7 mouse cellular contexts compared by ENCODE assay signal in the genomic region with DNA sequence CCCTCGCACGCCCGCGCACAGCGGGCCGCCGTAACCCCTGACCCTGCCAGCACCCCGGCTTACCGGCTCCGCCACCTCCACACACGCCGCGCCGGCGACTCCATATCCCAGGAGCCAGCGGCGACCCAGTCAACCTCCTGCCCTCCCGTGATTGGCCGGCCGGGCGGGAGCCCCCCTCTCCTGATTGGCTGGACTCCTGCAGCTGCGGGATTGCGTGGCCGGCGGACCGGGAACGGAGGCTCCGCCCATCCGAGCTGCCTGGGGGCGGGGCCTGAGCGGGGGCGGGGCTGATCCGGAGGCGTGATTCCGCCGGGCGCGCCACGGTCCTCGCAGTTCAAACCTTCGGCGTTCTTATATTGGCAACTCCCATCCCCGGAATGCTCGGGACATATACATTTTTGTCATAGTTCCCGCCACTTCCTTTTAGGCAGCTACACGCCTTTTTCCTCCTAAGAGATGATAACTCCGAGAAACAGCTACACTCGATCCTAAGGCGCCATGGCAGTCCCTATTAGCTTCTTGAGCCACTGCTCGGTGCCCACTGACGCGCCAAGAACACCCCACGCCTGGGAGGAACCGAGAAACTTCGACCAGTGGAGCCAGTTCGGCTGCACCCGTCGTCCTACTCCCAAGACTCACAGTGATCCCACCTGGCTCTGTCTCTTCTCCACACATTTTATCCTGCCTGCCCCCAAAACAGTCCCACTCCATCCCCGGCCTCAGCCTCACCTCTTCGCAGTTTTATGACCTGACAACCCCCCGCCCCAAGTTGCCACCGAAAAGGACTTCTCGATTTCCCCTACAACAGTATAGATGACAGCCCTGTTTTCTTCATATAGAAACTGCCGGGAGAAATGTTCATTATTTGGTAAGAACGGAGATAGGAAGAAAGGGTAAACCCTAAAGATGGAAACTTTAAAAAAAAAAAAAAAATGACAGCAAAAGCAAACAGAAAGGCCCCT. TPM values are rescaled to one million over a fixed set of nuclear protein-coding genes. Genes with fewer than 3 reads are reported as not detected.
A peak's percentile ranks its signal among the peaks of the same experiment; 100 is the strongest.
DNase-seq lines count a peak whose midpoint lies in the region; ATAC-seq and TF ChIP-seq lines count a peak whose summit lies in the region.

No protein-coding gene starts in this region.

- H3K4me1 ChIP-seq in embryonic facial prominence, embryonic 11.5 days (ENCODE audit: control insufficient read depth, insufficient read depth, low read length) = peaks cover 3% of the 10 kb centered on the region; the same call in 1 of the 2 replicates
- peaks cover 26% of the 10 kb centered on the region; the same call in 1 of the 2 replicates for H3K4me1 ChIP-seq in kidney, adult 2 months (ENCODE audit: control insufficient read depth, insufficient read depth, low read length)
- H3K4me1 ChIP-seq in limb, embryonic 12.5 days (replicated peaks) = peaks cover 49% of the 10 kb centered on the region
- peaks cover 44% of the 10 kb centered on the region for H3K4me1 ChIP-seq in midbrain, embryonic 15.5 days
- H3K4me1 ChIP-seq in spleen, adult 2 months (ENCODE audit: control insufficient read depth, insufficient read depth, insufficient read length) = peaks cover 14% of the 10 kb centered on the region; the same call in 1 of the 2 replicates

- TF ChIP-seq POLR2A in kidney, adult 2 months (IDR thresholded peaks at IDR 0.05; ENCODE audit: low read depth, low read length) = peak; percentile 82
- TF ChIP-seq POLR2A in spleen, adult 2 months (IDR thresholded peaks at IDR 0.05; ENCODE audit: low read depth, low read length) = peak; percentile 71

- H3K4me3 ChIP-seq in embryonic facial prominence, embryonic 11.5 days (ENCODE audit: low read depth, low read length) = peak overlapping the region; percentile 98
- H3K4me3 ChIP-seq in kidney, adult 2 months (ENCODE audit: insufficient read depth, low read depth, low read length) = peak overlapping the region; percentile 64
- H3K4me3 ChIP-seq in limb, embryonic 12.5 days (replicated peaks) = peak overlapping the region; percentile 95
- H3K4me3 ChIP-seq in midbrain, embryonic 15.5 days = peak overlapping the region; percentile 97
- H3K4me3 ChIP-seq in spleen, adult 2 months (ENCODE audit: extremely low read depth, insufficient read depth, insufficient read length) = peak overlapping the region; percentile 87

- H3K36me3 ChIP-seq in embryonic facial prominence, embryonic 11.5 days (replicated peaks; ENCODE audit: control insufficient read depth, insufficient read depth, low read depth, low read length) = no peaks in the 10 kb centered on the region
- no peaks in the 10 kb centered on the region for H3K36me3 ChIP-seq in kidney, adult 2 months (ENCODE audit: control insufficient read depth, insufficient read depth, low read length)
- H3K36me3 ChIP-seq in limb, embryonic 12.5 days = no peaks in the 10 kb centered on the region
- H3K36me3 ChIP-seq in midbrain, embryonic 15.5 days (replicated peaks) = no peaks in the 10 kb centered on the region
- H3K36me3 ChIP-seq in spleen, adult 2 months (ENCODE audit: control insufficient read depth, insufficient read depth, low read length) = no peaks in the 10 kb centered on the region

- TF ChIP-seq CTCF in kidney, adult 2 months (conservative IDR thresholded peaks at IDR 0.05; ENCODE audit: insufficient read depth, insufficient read length, low read depth, low read length) = no peak
- no peak for TF ChIP-seq CTCF in spleen, adult 2 months (IDR thresholded peaks at IDR 0.05; ENCODE audit: extremely low read depth, insufficient read depth, insufficient read length, insufficient replicate concordance)

- peak; percentile 95 for ATAC-seq in embryonic facial prominence, embryonic 11.5 days (replicated peaks; ENCODE audit: insufficient number of reproducible peaks, low FRiP score, low TSS enrichment, low read depth)
- peak; percentile 94 for ATAC-seq in limb, embryonic 12.5 days (ENCODE audit: insufficient number of reproducible peaks, insufficient read depth, low FRiP score, low TSS enrichment, low read depth)
- peak; percentile 97 for ATAC-seq in midbrain, embryonic 15.5 days (replicated peaks)

- no peaks in the 10 kb centered on the region for H3K9me3 ChIP-seq in embryonic facial prominence, embryonic 11.5 days (replicated peaks; ENCODE audit: control insufficient read depth, low read length)
- H3K9me3 ChIP-seq in limb, embryonic 12.5 days = 0 out of 2 replicates have a peak, but pooled peaks cover 5% of the 10 kb centered on the region
- no peaks in the 10 kb centered on the region for H3K9me3 ChIP-seq in midbrain, embryonic 15.5 days

- peak overlapping the region; percentile 90 for H3K4me2 ChIP-seq in embryonic facial prominence, embryonic 11.5 days (ENCODE audit: low read depth, low read length)
- H3K4me2 ChIP-seq in limb, embryonic 12.5 days = peak overlapping the region; percentile 93
- H3K4me2 ChIP-seq in midbrain, embryonic 15.5 days = peak overlapping the region; percentile 94

- H3K27me3 ChIP-seq in embryonic facial prominence, embryonic 11.5 days (ENCODE audit: control insufficient read depth, insufficient read depth, low read length) = no peaks in the 10 kb centered on the region; the same call in 1 of the 2 replicates
- no peaks in the 10 kb centered on the region for H3K27me3 ChIP-seq in kidney, adult 2 months (replicated peaks; ENCODE audit: control insufficient read depth, insufficient read depth, low read length)
- peaks cover 8% of the 10 kb centered on the region for H3K27me3 ChIP-seq in limb, embryonic 12.5 days
- peaks cover 27% of the 10 kb centered on the region for H3K27me3 ChIP-seq in midbrain, embryonic 15.5 days (replicated peaks)
- 0 out of 2 replicates have a peak, but pooled peaks cover 2% of the 10 kb centered on the region for H3K27me3 ChIP-seq in spleen, adult 2 months (ENCODE audit: control insufficient read depth, insufficient read depth, low read length)

- WGBS in embryonic facial prominence, embryonic 11.5 days = 1% methylated on average over 58 of the region's 65 CpGs
- 1% methylated on average over 65 of the region's 65 CpGs for WGBS in kidney, adult 2 months
- under 1% methylated on average over 57 of the region's 65 CpGs for WGBS in limb, embryonic 12.5 days
- WGBS in midbrain, embryonic 15.5 days = 1% methylated on average over 65 of the region's 65 CpGs
- WGBS in spleen, adult 2 months = under 1% methylated on average over 63 of the region's 65 CpGs

- DNase-seq in adrenal gland, postnatal 14 days = peak; percentile 99
- peak; percentile 95 for DNase-seq in embryonic facial prominence, embryonic 11.5 days (ENCODE audit: low spot score)
- DNase-seq in heart, adult 18-20 months = peak; percentile 96 to 98
- DNase-seq in kidney, adult 2 months = peak; percentile 98
- DNase-seq in spleen, adult 2 months (ENCODE audit: low read depth in 1 of 2, low spot score in 2 of 2) = peak; percentile 65 to 91

- H3K9ac ChIP-seq in embryonic facial prominence, embryonic 11.5 days (replicated peaks; ENCODE audit: low read length) = peak overlapping the region; percentile 94
- peak overlapping the region; percentile 91 for H3K9ac ChIP-seq in limb, embryonic 12.5 days (replicated peaks)
- peak overlapping the region; percentile 86 for H3K9ac ChIP-seq in midbrain, embryonic 15.5 days

- no peak overlapping the region for H3K27ac ChIP-seq in embryonic facial prominence, embryonic 11.5 days (replicated peaks; ENCODE audit: low read depth, low read length)
- peak overlapping the region; percentile 48 for H3K27ac ChIP-seq in kidney, adult 2 months (ENCODE audit: insufficient read depth, low read depth, low read length)
- 0 out of 2 replicates have a peak overlapping the region, but pooled peaks have one; percentile 45 for H3K27ac ChIP-seq in limb, embryonic 12.5 days
- peak overlapping the region; percentile 55 for H3K27ac ChIP-seq in midbrain, embryonic 15.5 days
- peak overlapping the region; percentile 58 for H3K27ac ChIP-seq in spleen, adult 2 months (ENCODE audit: insufficient read depth, low read length)

RNA-seq across cellular contexts. Expression of a gene that starts 1.2 kb away (rescaled TPM):
- total RNA-seq in adrenal gland, postnatal 14 days (2021) = 0.19 TPM in 2 replicates
- polyA plus RNA-seq in embryonic facial prominence, embryonic 11.5 days (2014; fragmentation: Nextera tagmentation; extraction: Ambion mirVana) = 0.08 and 0.14 TPM in 2 replicates
- total RNA-seq in heart, adult 18-20 months (2021) = not detected
- 1.2 TPM in 2 replicates for polyA plus RNA-seq in kidney, adult 2 months (2012; rRNA removed)
- 0.12 and 0.13 TPM in 2 replicates for polyA plus RNA-seq in limb, embryonic 12.5 days (2016; fragmentation: Nextera tagmentation; extraction: Ambion mirVana)
- polyA plus RNA-seq in midbrain, embryonic 15.5 days (2015; fragmentation: Nextera tagmentation; extraction: Ambion mirVana) = 0.09 TPM in 2 replicates
- polyA plus RNA-seq in spleen, adult 2 months (2012; rRNA removed) = 0.04 TPM in 1 of 2 replicates, not detected in the other

RNA-seq across cellular contexts. Expression of a gene that starts 1.7 kb away (rescaled TPM):
- total RNA-seq in adrenal gland, postnatal 14 days (2021) = 95.8 and 102 TPM in 2 replicates
- 18.3 and 18.8 TPM in 2 replicates for polyA plus RNA-seq in embryonic facial prominence, embryonic 11.5 days (2014; fragmentation: Nextera tagmentation; extraction: Ambion mirVana)
- total RNA-seq in heart, adult 18-20 months (2021) = 10 to 100 TPM; 37.8 to 44.5 TPM
- polyA plus RNA-seq in kidney, adult 2 months (2012; rRNA removed) = 97.1 and 109 TPM in 2 replicates
- polyA plus RNA-seq in limb, embryonic 12.5 days (2016; fragmentation: Nextera tagmentation; extraction: Ambion mirVana) = 22.8 and 25.6 TPM in 2 replicates
- 28.0 and 31.0 TPM in 2 replicates for polyA plus RNA-seq in midbrain, embryonic 15.5 days (2015; fragmentation: Nextera tagmentation; extraction: Ambion mirVana)
- 24.9 and 27.4 TPM in 2 replicates for polyA plus RNA-seq in spleen, adult 2 months (2012; rRNA removed)

RNA-seq across cellular contexts. Expression of a gene that starts 45.6 kb away (rescaled TPM):
- 287 and 307 TPM in 2 replicates for total RNA-seq in adrenal gland, postnatal 14 days (2021)
- 37.2 and 40.1 TPM in 2 replicates for polyA plus RNA-seq in embryonic facial prominence, embryonic 11.5 days (2014; fragmentation: Nextera tagmentation; extraction: Ambion mirVana)
- 10 to 100 TPM; 10.2 to 23.2 TPM for total RNA-seq in heart, adult 18-20 months (2021)
- polyA plus RNA-seq in kidney, adult 2 months (2012; rRNA removed) = 79.0 and 79.8 TPM in 2 replicates
- 28.1 and 29.3 TPM in 2 replicates for polyA plus RNA-seq in limb, embryonic 12.5 days (2016; fragmentation: Nextera tagmentation; extraction: Ambion mirVana)
- polyA plus RNA-seq in midbrain, embryonic 15.5 days (2015; fragmentation: Nextera tagmentation; extraction: Ambion mirVana) = 57.0 and 59.5 TPM in 2 replicates
- 35.4 and 41.9 TPM in 2 replicates for polyA plus RNA-seq in spleen, adult 2 months (2012; rRNA removed)

RNA-seq across cellular contexts. Expression of a gene that starts 58.8 kb away (rescaled TPM):
- 0.83 TPM in 1 of 2 replicates, not detected in the other for total RNA-seq in adrenal gland, postnatal 14 days (2021)
- not detected in 2 replicates for polyA plus RNA-seq in embryonic facial prominence, embryonic 11.5 days (2014; fragmentation: Nextera tagmentation; extraction: Ambion mirVana)
- not detected for total RNA-seq in heart, adult 18-20 months (2021)
- 0.97 and 2.0 TPM in 2 replicates for polyA plus RNA-seq in kidney, adult 2 months (2012; rRNA removed)
- not detected in 2 replicates for polyA plus RNA-seq in limb, embryonic 12.5 days (2016; fragmentation: Nextera tagmentation; extraction: Ambion mirVana)
- not detected in 2 replicates for polyA plus RNA-seq in midbrain, embryonic 15.5 days (2015; fragmentation: Nextera tagmentation; extraction: Ambion mirVana)
- polyA plus RNA-seq in spleen, adult 2 months (2012; rRNA removed) = not detected in 2 replicates
